Mouse (Mus musculus): Measurements from ENCODE around the gene Cyp4f39. TPM values are rescaled to one million over a fixed set of nuclear protein-coding genes. Genes with fewer than 3 reads are reported as not detected.

Cyp4f39 gene
- polyA plus RNA-seq, 1 experiment = not detected

GRCm38 (mm10) chr17:32431972-32432371, 20.6 kb upstream of the Cyp4f39 start:
- no peaks in the 10 kb centered on the region for H3K4me1 ChIP-seq (ENCODE audit: control insufficient read depth, insufficient read depth, low read length)
- no peak overlapping the region for H3K4me3 ChIP-seq (ENCODE audit: insufficient read depth, low read length)
- no peak overlapping the region for H3K27ac ChIP-seq (ENCODE audit: insufficient read depth, low read length)
- TF ChIP-seq CTCF (IDR thresholded peaks at IDR 0.05; ENCODE audit: extremely low read depth, insufficient read depth, low read length) = peak; percentile 34; the same call in 1 of the 2 replicates
- no peak for TF ChIP-seq POLR2A (IDR thresholded peaks at IDR 0.05; ENCODE audit: extremely low read depth, insufficient read depth, low read length)

- TF ChIP-seq POLR2A (IDR thresholded peaks at IDR 0.05; ENCODE audit: extremely low read depth, insufficient read depth, low read length) (no peak), CTCF (IDR thresholded peaks at IDR 0.05; ENCODE audit: extremely low read depth, insufficient read depth, low read length) (no peak)
- no peak overlapping the region for H3K27ac ChIP-seq (ENCODE audit: insufficient read depth, low read length)
- no peaks in the 10 kb centered on the region for H3K4me1 ChIP-seq (ENCODE audit: control insufficient read depth, insufficient read depth, low read length)
- H3K4me3 ChIP-seq (ENCODE audit: insufficient read depth, low read length) = no peak overlapping the region
Measured at GRCm38 (mm10) chr17:32434324-32434723, 18.2 kb upstream of the Cyp4f39 start.

GRCm38 (mm10) chr17:32435151-32435550, 17.4 kb upstream of the Cyp4f39 start:
- Histone ChIP-seq H3K27ac (ENCODE audit: insufficient read depth, low read length) (no peak overlapping the region), H3K4me1 (ENCODE audit: control insufficient read depth, insufficient read depth, low read length) (no peaks in the 10 kb centered on the region), H3K4me3 (ENCODE audit: insufficient read depth, low read length) (no peak overlapping the region)
- TF ChIP-seq CTCF (IDR thresholded peaks at IDR 0.05; ENCODE audit: extremely low read depth, insufficient read depth, low read length) (no peak), POLR2A (IDR thresholded peaks at IDR 0.05; ENCODE audit: extremely low read depth, insufficient read depth, low read length) (no peak)

- no peak overlapping the region for H3K4me3 ChIP-seq (ENCODE audit: insufficient read depth, low read length)
Measured at GRCm38 (mm10) chr17:32437106-32437505, 15.4 kb upstream of the Cyp4f39 start.

GRCm38 (mm10) chr17:32443245-32443644, 9.3 kb upstream of the Cyp4f39 start:
- Histone ChIP-seq H3K27ac (ENCODE audit: insufficient read depth, low read length) (no peak overlapping the region), H3K4me3 (ENCODE audit: insufficient read depth, low read length) (no peak overlapping the region), H3K4me1 (ENCODE audit: control insufficient read depth, insufficient read depth, low read length) (no peaks in the 10 kb centered on the region)
- TF ChIP-seq POLR2A (IDR thresholded peaks at IDR 0.05; ENCODE audit: extremely low read depth, insufficient read depth, low read length) (no peak), CTCF (IDR thresholded peaks at IDR 0.05; ENCODE audit: extremely low read depth, insufficient read depth, low read length) (no peak)

More at GRCm38 (mm10) chr17:32437106-32437505, 15.4 kb upstream of the Cyp4f39 start:
- TF ChIP-seq POLR2A (IDR thresholded peaks at IDR 0.05; ENCODE audit: extremely low read depth, insufficient read depth, low read length) (no peak), CTCF (IDR thresholded peaks at IDR 0.05; ENCODE audit: extremely low read depth, insufficient read depth, low read length) (no peak)
- H3K27ac ChIP-seq (ENCODE audit: insufficient read depth, low read length) = no peak overlapping the region
- H3K4me1 ChIP-seq (ENCODE audit: control insufficient read depth, insufficient read depth, low read length) = no peaks in the 10 kb centered on the region

- Histone ChIP-seq H3K4me3 (ENCODE audit: insufficient read depth, low read length) (no peak overlapping the region), H3K27ac (ENCODE audit: insufficient read depth, low read length) (no peak overlapping the region), H3K4me1 (ENCODE audit: control insufficient read depth, insufficient read depth, low read length) (no peaks in the 10 kb centered on the region)
- TF ChIP-seq CTCF (IDR thresholded peaks at IDR 0.05; ENCODE audit: extremely low read depth, insufficient read depth, low read length) (no peak), POLR2A (IDR thresholded peaks at IDR 0.05; ENCODE audit: extremely low read depth, insufficient read depth, low read length) (no peak)
Measured at GRCm38 (mm10) chr17:32445016-32445415, 7.5 kb upstream of the Cyp4f39 start.

GRCm38 (mm10) chr17:32447195-32447594, 5.3 kb upstream of the Cyp4f39 start:
- TF ChIP-seq POLR2A (IDR thresholded peaks at IDR 0.05; ENCODE audit: extremely low read depth, insufficient read depth, low read length) = no peak
- TF ChIP-seq CTCF (IDR thresholded peaks at IDR 0.05; ENCODE audit: extremely low read depth, insufficient read depth, low read length) = no peak

GRCm38 (mm10) chr17:32449042-32449441, 3.5 kb upstream of the Cyp4f39 start:
- TF ChIP-seq CTCF (IDR thresholded peaks at IDR 0.05; ENCODE audit: extremely low read depth, insufficient read depth, low read length) (no peak), POLR2A (IDR thresholded peaks at IDR 0.05; ENCODE audit: extremely low read depth, insufficient read depth, low read length) (no peak)
- H3K4me1 ChIP-seq (ENCODE audit: control insufficient read depth, insufficient read depth, low read length) = no peaks in the 10 kb centered on the region
- H3K27ac ChIP-seq (ENCODE audit: insufficient read depth, low read length) = no peak overlapping the region
- no peak overlapping the region for H3K4me3 ChIP-seq (ENCODE audit: insufficient read depth, low read length)

More at GRCm38 (mm10) chr17:32447195-32447594, 5.3 kb upstream of the Cyp4f39 start:
- no peak overlapping the region for H3K27ac ChIP-seq (ENCODE audit: insufficient read depth, low read length)
- no peaks in the 10 kb centered on the region for H3K4me1 ChIP-seq (ENCODE audit: control insufficient read depth, insufficient read depth, low read length)
- no peak overlapping the region for H3K4me3 ChIP-seq (ENCODE audit: insufficient read depth, low read length)

- Histone ChIP-seq H3K4me3 (ENCODE audit: insufficient read depth, low read length) (no peak overlapping the region), H3K27ac (ENCODE audit: insufficient read depth, low read length) (no peak overlapping the region), H3K4me1 (ENCODE audit: control insufficient read depth, insufficient read depth, low read length) (no peaks in the 10 kb centered on the region)
- no peak for TF ChIP-seq CTCF (IDR thresholded peaks at IDR 0.05; ENCODE audit: extremely low read depth, insufficient read depth, low read length)
- TF ChIP-seq POLR2A (IDR thresholded peaks at IDR 0.05; ENCODE audit: extremely low read depth, insufficient read depth, low read length) = no peak
Measured at GRCm38 (mm10) chr17:32450844-32451537, 1.5 kb upstream of the Cyp4f39 start.

GRCm38 (mm10) chr17:32454188-32454587, 1.7 kb downstream of the Cyp4f39 start:
- no peak for TF ChIP-seq CTCF (IDR thresholded peaks at IDR 0.05; ENCODE audit: extremely low read depth, insufficient read depth, low read length)
- no peak for TF ChIP-seq POLR2A (IDR thresholded peaks at IDR 0.05; ENCODE audit: extremely low read depth, insufficient read depth, low read length)
- no peaks in the 10 kb centered on the region for H3K4me1 ChIP-seq (ENCODE audit: control insufficient read depth, insufficient read depth, low read length)
- H3K4me3 ChIP-seq (ENCODE audit: insufficient read depth, low read length) = no peak overlapping the region
- H3K27ac ChIP-seq (ENCODE audit: insufficient read depth, low read length) = no peak overlapping the region

Measured in cortical plate, adult 2 months (tissue).